Mouse (Mus musculus): ENCODE measurements around the gene Enpp5. TPM values are rescaled to one million over a fixed set of nuclear protein-coding genes. Genes with fewer than 3 reads are reported as not detected.

Gene Enpp5
- polyA plus RNA-seq, 1 experiment: 0.34 TPM

DNA sequence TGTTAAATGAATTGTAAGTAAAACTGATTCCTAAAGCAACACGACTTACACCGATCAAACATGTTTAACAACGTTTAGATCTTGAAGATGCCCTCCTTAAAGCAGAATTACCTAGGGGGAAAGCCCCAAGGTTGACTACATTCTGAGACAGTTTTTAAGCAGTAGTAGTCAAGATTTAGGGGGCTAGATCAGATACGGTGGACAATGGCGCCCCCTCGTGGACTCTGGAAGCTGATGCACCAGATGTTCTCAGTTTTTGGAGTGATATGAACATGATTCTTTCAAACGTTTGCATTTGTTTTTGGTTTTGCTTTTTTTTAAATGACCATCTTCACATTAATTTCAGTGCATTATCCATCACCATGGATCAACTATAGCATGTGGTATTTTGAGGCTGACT lies 51.8 kb downstream of the Enpp5 start:
- H3K79me2 ChIP-seq (ENCODE audit: control insufficient read depth, insufficient read depth): no peaks in the 10 kb centered on the region
- no peak for TF ChIP-seq MYOG (IDR thresholded peaks at IDR 0.05; ENCODE audit: control insufficient read depth in 1 of 3, insufficient read depth in 1 of 3, insufficient read length in 2 of 3, low read depth in 2 of 3)
- TF ChIP-seq CEBPB (IDR thresholded peaks at IDR 0.05; ENCODE audit: insufficient read depth, poor library complexity, severe bottlenecking): no peak
- TF ChIP-seq TCF12 (IDR thresholded peaks at IDR 0.05; ENCODE audit: insufficient read depth, poor library complexity, severe bottlenecking): no peak
- no peak for TF ChIP-seq E2F4 (IDR thresholded peaks at IDR 0.05; ENCODE audit: insufficient read depth)
- TF ChIP-seq MAX (IDR thresholded peaks at IDR 0.05; ENCODE audit: low read depth): no peak

DNA sequence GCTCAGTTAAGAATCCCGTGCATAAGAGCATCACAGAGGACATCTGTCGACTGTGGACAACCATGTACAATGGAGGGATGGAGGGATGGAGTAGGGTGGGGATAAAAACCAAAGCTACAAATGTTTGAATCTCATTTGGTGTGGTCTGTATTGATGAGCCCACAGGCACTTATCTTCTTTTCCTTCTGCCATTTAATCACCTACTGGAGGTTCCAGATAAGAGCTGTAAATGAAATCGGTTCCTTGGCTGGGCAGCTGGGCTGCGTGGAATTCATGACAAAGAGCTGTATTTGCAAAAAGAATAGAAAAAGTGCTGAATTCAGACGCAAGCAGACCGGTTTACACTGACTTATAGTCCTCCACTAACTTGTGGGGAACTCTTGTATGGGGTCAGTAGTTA lies 55.5 kb downstream of the Enpp5 start:
- TF ChIP-seq MAX (IDR thresholded peaks at IDR 0.05; ENCODE audit: low read depth) (no peak), USF1 (IDR thresholded peaks at IDR 0.05; ENCODE audit: low read depth) (no peak), SRF (IDR thresholded peaks at IDR 0.05; ENCODE audit: control insufficient read depth, insufficient read length, low read depth) (no peak)
- H3K4me3 ChIP-seq: no peak overlapping the region

More for the DNA sequence above, 51.8 kb downstream of the Enpp5 start:
- no peak overlapping the region for H3ac ChIP-seq (ENCODE audit: control insufficient read depth, insufficient read length)
- no peak overlapping the region for H3K4me3 ChIP-seq
- H3K36me3 ChIP-seq (ENCODE audit: control insufficient read depth, insufficient read depth): no peaks in the 10 kb centered on the region
- H3K4me2 ChIP-seq (ENCODE audit: low read depth): no peak overlapping the region
- H3K27me3 ChIP-seq (ENCODE audit: control insufficient read depth, insufficient read depth, insufficient read length): no peaks in the 10 kb centered on the region

DNA sequence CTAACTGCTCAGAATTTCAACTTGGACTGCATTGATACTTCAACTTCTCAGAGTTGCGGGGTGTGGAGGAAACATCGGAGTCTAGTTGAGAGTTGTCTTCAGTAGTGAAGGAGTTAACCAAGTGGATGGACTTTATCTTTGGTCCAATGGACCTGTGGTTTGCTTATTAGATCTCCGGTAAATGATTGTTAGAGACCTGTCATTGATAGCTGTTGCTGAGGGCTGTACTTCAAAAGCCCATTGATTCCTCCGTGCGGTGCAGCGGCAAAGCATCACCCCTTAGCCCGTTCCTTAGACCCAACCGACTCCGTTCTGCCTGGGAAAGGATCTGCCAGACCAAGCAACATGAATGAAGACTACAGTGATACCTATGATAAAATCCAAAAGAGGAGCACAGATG lies 55.9 kb downstream of the Enpp5 start:
- no peaks in the 10 kb centered on the region for H3K36me3 ChIP-seq (ENCODE audit: control insufficient read depth, insufficient read depth)
- H3K27me3 ChIP-seq (ENCODE audit: control insufficient read depth, insufficient read depth, insufficient read length): no peaks in the 10 kb centered on the region
- H3K4me3 ChIP-seq: no peak overlapping the region
- H3K4me2 ChIP-seq (ENCODE audit: low read depth): no peak overlapping the region
- TF ChIP-seq TCF3 (IDR thresholded peaks at IDR 0.05; ENCODE audit: insufficient read length, low read depth) (no peak), MYOD1 (IDR thresholded peaks at IDR 0.05; ENCODE audit: control insufficient read depth in 1 of 3, insufficient read length in 2 of 3, low read depth in 2 of 3) (no peak), POLR2A (IDR thresholded peaks at IDR 0.05; ENCODE audit: insufficient read length, low read depth) (no peak), REST (IDR thresholded peaks at IDR 0.05; ENCODE audit: insufficient read depth, insufficient read length) (no peak), USF1 (IDR thresholded peaks at IDR 0.05; ENCODE audit: low read depth) (no peak), TCF12 (IDR thresholded peaks at IDR 0.05; ENCODE audit: insufficient read depth, poor library complexity, severe bottlenecking) (no peak), MYOG (IDR thresholded peaks at IDR 0.05; ENCODE audit: control insufficient read depth in 1 of 3, insufficient read depth in 1 of 3, insufficient read length in 2 of 3, low read depth in 2 of 3) (no peak), MAX (IDR thresholded peaks at IDR 0.05; ENCODE audit: low read depth) (no peak), E2F4 (IDR thresholded peaks at IDR 0.05; ENCODE audit: insufficient read depth) (no peak), POLR2AphosphoS2 (IDR thresholded peaks at IDR 0.05; ENCODE audit: insufficient read length, low read depth) (no peak)
- no peak overlapping the region for H3ac ChIP-seq (ENCODE audit: control insufficient read depth, insufficient read length)
- H3K79me2 ChIP-seq (ENCODE audit: control insufficient read depth, insufficient read depth): no peaks in the 10 kb centered on the region

More for the DNA sequence above, 55.5 kb downstream of the Enpp5 start:
- Histone ChIP-seq H3K4me2 (ENCODE audit: low read depth) (no peak overlapping the region), H3K27me3 (ENCODE audit: control insufficient read depth, insufficient read depth, insufficient read length) (no peaks in the 10 kb centered on the region), H3K36me3 (ENCODE audit: control insufficient read depth, insufficient read depth) (no peaks in the 10 kb centered on the region), H3ac (ENCODE audit: control insufficient read depth, insufficient read length) (no peak overlapping the region), H3K79me2 (ENCODE audit: control insufficient read depth, insufficient read depth) (no peaks in the 10 kb centered on the region)

DNA sequence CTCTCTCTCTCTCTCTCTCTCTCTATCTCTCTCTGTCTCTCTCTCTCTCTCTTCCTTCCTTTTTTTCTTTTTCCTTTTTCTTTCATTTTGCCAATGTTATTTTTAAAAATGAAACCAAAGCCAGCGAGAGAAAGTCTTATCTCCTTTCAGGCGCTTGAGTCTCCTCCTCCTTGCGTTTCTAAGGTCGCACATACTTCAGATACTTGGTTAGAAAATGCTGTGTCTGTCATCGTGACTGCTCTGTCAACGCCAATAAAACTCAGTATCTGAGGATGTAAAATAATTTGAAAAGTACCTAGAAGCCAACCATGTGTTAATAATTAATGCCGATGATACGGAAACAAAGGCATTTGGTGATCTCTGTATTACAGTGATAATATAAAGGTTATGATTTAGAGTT lies 57.4 kb downstream of the Enpp5 start:
- no peak overlapping the region for H3ac ChIP-seq (ENCODE audit: control insufficient read depth, insufficient read length)
- no peaks in the 10 kb centered on the region for H3K79me2 ChIP-seq (ENCODE audit: control insufficient read depth, insufficient read depth)
- no peaks in the 10 kb centered on the region for H3K27me3 ChIP-seq (ENCODE audit: control insufficient read depth, insufficient read depth, insufficient read length)
- H3K4me2 ChIP-seq (ENCODE audit: low read depth): peak overlapping the region; percentile 27
- H3K36me3 ChIP-seq (ENCODE audit: control insufficient read depth, insufficient read depth): no peaks in the 10 kb centered on the region
- H3K4me3 ChIP-seq: no peak overlapping the region
- TF ChIP-seq POLR2A (IDR thresholded peaks at IDR 0.05; ENCODE audit: insufficient read length, low read depth) (no peak), E2F4 (IDR thresholded peaks at IDR 0.05; ENCODE audit: insufficient read depth) (no peak), POLR2AphosphoS2 (IDR thresholded peaks at IDR 0.05; ENCODE audit: insufficient read length, low read depth) (no peak), MAX (IDR thresholded peaks at IDR 0.05; ENCODE audit: low read depth) (no peak), REST (IDR thresholded peaks at IDR 0.05; ENCODE audit: insufficient read depth, insufficient read length) (no peak), TCF12 (IDR thresholded peaks at IDR 0.05; ENCODE audit: insufficient read depth, poor library complexity, severe bottlenecking) (no peak), SRF (IDR thresholded peaks at IDR 0.05; ENCODE audit: control insufficient read depth, insufficient read length, low read depth) (no peak), USF1 (IDR thresholded peaks at IDR 0.05; ENCODE audit: low read depth) (no peak), MYOG (IDR thresholded peaks at IDR 0.05; ENCODE audit: control insufficient read depth in 1 of 3, insufficient read depth in 1 of 3, insufficient read length in 2 of 3, low read depth in 2 of 3) (no peak), MYOD1 (IDR thresholded peaks at IDR 0.05; ENCODE audit: control insufficient read depth in 1 of 3, insufficient read length in 2 of 3, low read depth in 2 of 3) (no peak), CEBPB (IDR thresholded peaks at IDR 0.05; ENCODE audit: insufficient read depth, poor library complexity, severe bottlenecking) (no peak), TCF3 (IDR thresholded peaks at IDR 0.05; ENCODE audit: insufficient read length, low read depth) (no peak)

Other genes with a start within 250 kb of the Enpp5 start
- gene Enpp4, start 27.0 kb downstream of the Enpp5 start, polyA plus RNA-seq (2012; fragmentation: generic; extraction: Trizol): 2.9 TPM
- gene Clic5, start 109.8 kb downstream of the Enpp5 start, polyA plus RNA-seq (2012; fragmentation: generic; extraction: Trizol): 1.9 TPM

All from myocyte (in vitro differentiated cells).